25 mouse cellular contexts compared by ENCODE assay signal in genomic region chr3:135711613-135712012, GRCm38 (mm10).
"Had no signal": no experiment of that assay in that cellular context is flagged by ENCODE, and none has a peak within 500 bp of the region (broad histone marks: within the 10 kb centered on the region; RNA-seq: fewer than 3 reads in every experiment).

No protein-coding gene starts in this region.

- H3K36me3 ChIP-seq: heart, embryonic 13.5 days; heart, embryonic 15.5 days; hindbrain, embryonic 13.5 days; hindbrain, embryonic 15.5 days; kidney, embryonic 15.5 days; limb, embryonic 13.5 days; limb, embryonic 15.5 days; liver, embryonic 12.5 days had no signal

- H3K4me1 ChIP-seq: heart, embryonic 13.5 days; heart, embryonic 15.5 days; hindbrain, embryonic 13.5 days; hindbrain, embryonic 15.5 days; kidney, embryonic 15.5 days; limb, embryonic 13.5 days; limb, embryonic 15.5 days had no signal

- ATAC-seq: hindbrain, postnatal 0 days; intestine, embryonic 16.5 days; liver, embryonic 12.5 days had no signal

- H3K27ac ChIP-seq: heart, adult 2 months; heart, embryonic 13.5 days; heart, embryonic 15.5 days; hindbrain, embryonic 13.5 days; hindbrain, embryonic 15.5 days; hindbrain, postnatal 0 days; kidney, embryonic 15.5 days; kidney, postnatal 0 days; limb, embryonic 13.5 days; limb, embryonic 15.5 days; liver, embryonic 12.5 days had no signal

- H3K9ac ChIP-seq: heart, embryonic 13.5 days; heart, embryonic 15.5 days; hindbrain, embryonic 13.5 days; hindbrain, embryonic 15.5 days; kidney, embryonic 15.5 days; limb, embryonic 13.5 days; limb, embryonic 15.5 days; liver, embryonic 12.5 days had no signal

- H3K27me3 ChIP-seq: heart, embryonic 13.5 days; heart, embryonic 15.5 days; hindbrain, embryonic 13.5 days; hindbrain, embryonic 15.5 days; kidney, embryonic 15.5 days; limb, embryonic 13.5 days; limb, embryonic 15.5 days; liver, embryonic 12.5 days had no signal

- H3K9me3 ChIP-seq: heart, embryonic 13.5 days; heart, embryonic 15.5 days; hindbrain, embryonic 13.5 days; hindbrain, embryonic 15.5 days; kidney, embryonic 15.5 days; limb, embryonic 13.5 days; limb, embryonic 15.5 days; liver, embryonic 12.5 days had no signal

- H3K4me2 ChIP-seq: heart, embryonic 11.5 days; heart, embryonic 13.5 days; heart, embryonic 15.5 days; hindbrain, embryonic 13.5 days; hindbrain, embryonic 15.5 days; kidney, embryonic 15.5 days; limb, embryonic 13.5 days; limb, embryonic 15.5 days; liver, embryonic 12.5 days had no signal

- H3K4me3 ChIP-seq: heart, adult 2 months; heart, embryonic 13.5 days; heart, embryonic 15.5 days; hindbrain, embryonic 13.5 days; hindbrain, embryonic 15.5 days; kidney, embryonic 15.5 days; limb, embryonic 13.5 days; limb, embryonic 15.5 days; liver, embryonic 12.5 days had no signal

- DNase-seq: gastrocnemius, postnatal 14 days; gastrocnemius, postnatal 36 days; heart, adult 11 months; heart, adult 2 months; heart, postnatal 14 days; heart, postnatal 36 days; kidney, adult 11 months; kidney, adult 8-10 months; kidney, postnatal 14 days; kidney, postnatal 36 days; layer of hippocampus, adult 9-11 months; layer of hippocampus, postnatal 36 days; left cerebral cortex, postnatal 4 days had no signal
